Mouse (Mus musculus): ENCODE measurements around the gene Kcnh2. TPM values are rescaled to one million over a fixed set of nuclear protein-coding genes. Genes with fewer than 3 reads are reported as not detected.

The Kcnh2 gene
- 5.6 TPM for polyA plus RNA-seq (2017; shearing (Covaris generic))

DNA sequence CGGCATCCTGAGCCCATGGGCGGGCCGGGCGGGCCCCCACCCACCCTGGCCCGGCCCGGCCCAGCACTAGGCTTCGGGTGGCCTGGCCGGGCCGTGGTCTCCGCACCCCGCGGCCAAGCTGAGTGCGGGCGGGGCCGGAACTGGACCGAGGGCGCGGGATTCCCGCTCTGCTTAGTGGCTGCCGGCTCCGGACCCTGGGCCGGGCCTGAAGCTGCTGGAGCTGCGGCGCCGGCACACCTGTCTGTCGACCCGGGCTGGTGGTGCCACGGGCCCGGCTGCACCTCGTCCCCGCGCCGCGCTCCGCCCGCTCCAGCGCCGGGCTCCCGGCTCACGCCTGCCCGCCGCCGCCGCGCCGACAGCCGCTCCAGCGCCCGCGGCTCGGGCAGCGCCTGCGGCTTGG is at the start of gene Kcnh2:
TSS of gene Kcnh2 (minus strand) at position 327 of the 400 bp plus-strand sequence.

DNA sequence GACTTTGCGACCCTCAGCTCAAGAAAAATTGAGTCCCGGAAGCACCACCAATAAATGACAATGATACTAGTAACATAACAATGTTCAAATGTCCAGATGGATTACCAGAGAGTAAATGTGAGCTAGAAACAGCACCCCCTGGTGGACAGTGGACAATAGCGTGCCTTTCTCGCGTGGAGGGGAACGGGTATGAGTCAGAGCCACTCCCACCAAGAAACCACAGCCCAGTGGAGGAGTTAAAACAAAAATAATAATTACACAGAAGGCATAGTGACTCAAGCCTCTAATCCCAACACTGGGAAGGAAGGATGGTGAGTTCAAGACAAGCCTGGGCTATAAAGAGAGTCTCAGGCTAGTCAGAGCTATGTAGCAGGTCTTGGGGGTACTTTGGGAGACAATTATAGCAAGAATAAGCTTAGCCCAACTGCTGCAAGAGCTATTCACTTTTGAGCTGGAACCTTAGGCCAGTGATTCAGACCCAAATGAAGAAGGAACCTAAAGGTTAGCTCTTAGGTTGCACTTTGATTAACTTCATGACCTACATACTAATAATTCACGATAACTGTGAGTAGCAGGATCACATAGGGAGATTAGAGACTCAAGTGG is 42.1 kb upstream of the Kcnh2 start, which contains the start of gene Abcb8:
TSS of gene Abcb8 (plus strand) at position 272 of the 606 bp plus-strand sequence.

DNA sequence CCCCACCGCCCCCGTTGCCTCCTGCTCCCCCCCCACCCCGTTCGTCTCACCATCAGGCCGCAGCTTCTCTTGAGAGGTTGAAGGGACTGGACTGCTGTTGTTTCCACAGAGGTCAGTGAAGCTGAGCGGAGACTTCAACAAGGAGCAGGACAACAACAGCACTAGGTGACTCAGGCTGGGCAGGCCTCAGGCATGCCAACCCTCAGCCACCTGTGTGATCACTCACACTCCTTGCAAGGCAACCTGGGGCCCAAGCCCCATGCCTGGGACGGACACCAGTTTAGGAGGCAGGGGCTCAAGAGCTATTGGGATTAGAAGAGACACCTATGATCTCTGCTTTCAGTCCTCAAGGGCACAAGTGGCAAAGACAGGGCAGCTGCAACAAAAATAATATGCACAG is 40.5 kb upstream of the Kcnh2 start, which contains the start of gene Atg9b:
TSS of gene Atg9b (minus strand) at position 280 of the 400 bp plus-strand sequence.

DNA sequence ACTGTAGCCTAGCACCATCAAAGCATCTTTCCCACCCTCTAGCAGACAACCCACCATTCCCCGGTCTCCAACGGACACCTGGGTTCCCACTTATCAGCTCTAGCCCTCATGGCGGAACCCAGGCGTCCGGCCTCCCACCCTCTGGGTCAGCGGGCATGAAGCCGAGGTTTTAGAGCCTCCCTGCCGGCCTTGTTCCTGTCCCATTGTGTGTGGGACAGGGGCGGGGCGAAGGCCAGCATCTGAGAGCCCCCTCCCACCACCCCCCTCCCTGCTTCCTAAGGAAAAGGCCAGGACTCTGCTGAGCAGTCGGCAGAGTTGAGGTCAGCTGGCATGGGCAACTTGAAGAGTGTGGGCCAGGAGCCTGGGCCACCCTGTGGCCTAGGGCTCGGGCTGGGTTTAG is 13.1 kb upstream of the Kcnh2 start, which contains the start of gene Nos3:
TSS of gene Nos3 (plus strand) at position 303 of the 400 bp plus-strand sequence.

Other genes starting within 250 kb of the Kcnh2 start
- gene Nupl2, start 186.6 kb downstream of the Kcnh2 start, polyA plus RNA-seq (2017; shearing (Covaris generic)), result 13.6 TPM
- gene Nos3, start 13.2 kb upstream of the Kcnh2 start, polyA plus RNA-seq (2017; shearing (Covaris generic)), result 0.22 TPM
- 0.89 TPM for gene Atg9b, start 40.5 kb upstream of the Kcnh2 start, polyA plus RNA-seq (2017; shearing (Covaris generic))
- gene Abcb8, start 42.1 kb upstream of the Kcnh2 start, polyA plus RNA-seq (2017; shearing (Covaris generic)), result 27.8 TPM
- gene Asic3, start 61.8 kb upstream of the Kcnh2 start, polyA plus RNA-seq (2017; shearing (Covaris generic)), result not detected
- gene Cdk5, start 71.9 kb upstream of the Kcnh2 start, polyA plus RNA-seq (2017; shearing (Covaris generic)), result 90.7 TPM
- 49.6 TPM for gene Slc4a2, start 72.2 kb upstream of the Kcnh2 start, polyA plus RNA-seq (2017; shearing (Covaris generic))
- 148 TPM for gene Fastk, start 93.7 kb upstream of the Kcnh2 start, polyA plus RNA-seq (2017; shearing (Covaris generic))
- gene Tmub1, start 96.2 kb upstream of the Kcnh2 start, polyA plus RNA-seq (2017; shearing (Covaris generic)), result 89.2 TPM
- gene Agap3, start 100.6 kb upstream of the Kcnh2 start, polyA plus RNA-seq (2017; shearing (Covaris generic)), result 4.8 TPM
- not detected for gene Gbx1, start 175.6 kb upstream of the Kcnh2 start, polyA plus RNA-seq (2017; shearing (Covaris generic))
- not detected for gene Asb10, start 189.4 kb upstream of the Kcnh2 start, polyA plus RNA-seq (2017; shearing (Covaris generic))
- gene 4931409K22Rik, start 205.2 kb upstream of the Kcnh2 start, polyA plus RNA-seq (2017; shearing (Covaris generic)), result not detected
- gene Abcf2, start 225.9 kb upstream of the Kcnh2 start, polyA plus RNA-seq (2017; shearing (Covaris generic)), result 99.2 TPM
- 43.8 TPM for gene Chpf2, start 235.1 kb upstream of the Kcnh2 start, polyA plus RNA-seq (2017; shearing (Covaris generic))